Mouse (Mus musculus): ENCODE data around the gene Aldh18a1. TPM values are rescaled to one million over a fixed set of nuclear protein-coding genes. Genes with fewer than 3 reads are reported as not detected.

Gene Aldh18a1
- polyA plus RNA-seq, 1 experiment: 39.1 TPM

GRCm38 (mm10) chr19:40548796-40549515 is 39.3 kb downstream of the Aldh18a1 start:
- Histone ChIP-seq H3K27ac (ENCODE audit: insufficient read depth, low read length) (no peak overlapping the region), H3K36me3 (ENCODE audit: control insufficient read depth, insufficient read depth, low read length, poor library complexity, severe bottlenecking) (peaks cover 4% of the 10 kb centered on the region; the same call in 1 of the 2 replicates)

GRCm38 (mm10) chr19:40548386-40548785 is 39.9 kb downstream of the Aldh18a1 start:
- Histone ChIP-seq H3K36me3 (ENCODE audit: control insufficient read depth, insufficient read depth, low read length, poor library complexity, severe bottlenecking) (peaks cover 4% of the 10 kb centered on the region; the same call in 1 of the 2 replicates), H3K27ac (ENCODE audit: insufficient read depth, low read length) (no peak overlapping the region), H3K9me3 (replicated peaks; ENCODE audit: control insufficient read depth, insufficient read depth, low read length, poor library complexity, severe bottlenecking) (no peaks in the 10 kb centered on the region), H3K9ac (ENCODE audit: low read depth, poor library complexity, severe bottlenecking) (no peak overlapping the region), H3K4me1 (ENCODE audit: control insufficient read depth, insufficient read depth, low read length) (no peaks in the 10 kb centered on the region), H3K4me3 (ENCODE audit: low read depth, low read length) (no peak overlapping the region), H3K27me3 (ENCODE audit: control insufficient read depth, insufficient read depth, low read length, poor library complexity, severe bottlenecking) (no peaks in the 10 kb centered on the region)
- TF ChIP-seq CTCF (IDR thresholded peaks at IDR 0.05; ENCODE audit: low read depth, low read length) (no peak), POLR2A (IDR thresholded peaks at IDR 0.05; ENCODE audit: insufficient read depth, low read length) (no peak), EP300 (IDR thresholded peaks at IDR 0.05; ENCODE audit: insufficient read depth, low read depth, low read length) (no peak)

More at GRCm38 (mm10) chr19:40548796-40549515, 39.3 kb downstream of the Aldh18a1 start:
- H3K4me1 ChIP-seq (ENCODE audit: control insufficient read depth, insufficient read depth, low read length): no peaks in the 10 kb centered on the region
- no peaks in the 10 kb centered on the region for H3K27me3 ChIP-seq (ENCODE audit: control insufficient read depth, insufficient read depth, low read length, poor library complexity, severe bottlenecking)
- no peak overlapping the region for H3K9ac ChIP-seq (ENCODE audit: low read depth, poor library complexity, severe bottlenecking)
- H3K9me3 ChIP-seq (replicated peaks; ENCODE audit: control insufficient read depth, insufficient read depth, low read length, poor library complexity, severe bottlenecking): no peaks in the 10 kb centered on the region
- no peak overlapping the region for H3K4me3 ChIP-seq (ENCODE audit: low read depth, low read length)
- TF ChIP-seq CTCF (IDR thresholded peaks at IDR 0.05; ENCODE audit: low read depth, low read length) (no peak), EP300 (IDR thresholded peaks at IDR 0.05; ENCODE audit: insufficient read depth, low read depth, low read length) (no peak), POLR2A (IDR thresholded peaks at IDR 0.05; ENCODE audit: insufficient read depth, low read length) (no peak)

GRCm38 (mm10) chr19:40544856-40545255 is 43.4 kb downstream of the Aldh18a1 start:
- no peak for TF ChIP-seq EP300 (IDR thresholded peaks at IDR 0.05; ENCODE audit: insufficient read depth, low read depth, low read length)
- TF ChIP-seq CTCF (IDR thresholded peaks at IDR 0.05; ENCODE audit: low read depth, low read length): peak; percentile 95
- Histone ChIP-seq H3K9me3 (replicated peaks; ENCODE audit: control insufficient read depth, insufficient read depth, low read length, poor library complexity, severe bottlenecking) (no peaks in the 10 kb centered on the region), H3K27me3 (ENCODE audit: control insufficient read depth, insufficient read depth, low read length, poor library complexity, severe bottlenecking) (no peaks in the 10 kb centered on the region), H3K27ac (ENCODE audit: insufficient read depth, low read length) (no peak overlapping the region), H3K9ac (ENCODE audit: low read depth, poor library complexity, severe bottlenecking) (no peak overlapping the region), H3K4me1 (ENCODE audit: control insufficient read depth, insufficient read depth, low read length) (no peaks in the 10 kb centered on the region), H3K4me3 (ENCODE audit: low read depth, low read length) (no peak overlapping the region), H3K36me3 (ENCODE audit: control insufficient read depth, insufficient read depth, low read length, poor library complexity, severe bottlenecking) (no peaks in the 10 kb centered on the region)

GRCm38 (mm10) chr19:40542776-40543175 is 45.5 kb downstream of the Aldh18a1 start:
- no peaks in the 10 kb centered on the region for H3K27me3 ChIP-seq (ENCODE audit: control insufficient read depth, insufficient read depth, low read length, poor library complexity, severe bottlenecking)
- H3K9me3 ChIP-seq (replicated peaks; ENCODE audit: control insufficient read depth, insufficient read depth, low read length, poor library complexity, severe bottlenecking): no peaks in the 10 kb centered on the region
- no peak overlapping the region for H3K9ac ChIP-seq (ENCODE audit: low read depth, poor library complexity, severe bottlenecking)
- no peak overlapping the region for H3K27ac ChIP-seq (ENCODE audit: insufficient read depth, low read length)
- TF ChIP-seq CTCF (IDR thresholded peaks at IDR 0.05; ENCODE audit: low read depth, low read length) (no peak), POLR2A (IDR thresholded peaks at IDR 0.05; ENCODE audit: insufficient read depth, low read length) (no peak), EP300 (IDR thresholded peaks at IDR 0.05; ENCODE audit: insufficient read depth, low read depth, low read length) (no peak)
- no peak overlapping the region for H3K4me3 ChIP-seq (ENCODE audit: low read depth, low read length)
- H3K36me3 ChIP-seq (ENCODE audit: control insufficient read depth, insufficient read depth, low read length, poor library complexity, severe bottlenecking): no peaks in the 10 kb centered on the region
- no peaks in the 10 kb centered on the region for H3K4me1 ChIP-seq (ENCODE audit: control insufficient read depth, insufficient read depth, low read length)

- Histone ChIP-seq H3K9me3 (replicated peaks; ENCODE audit: control insufficient read depth, insufficient read depth, low read length, poor library complexity, severe bottlenecking) (no peaks in the 10 kb centered on the region), H3K4me1 (ENCODE audit: control insufficient read depth, insufficient read depth, low read length) (no peaks in the 10 kb centered on the region), H3K36me3 (ENCODE audit: control insufficient read depth, insufficient read depth, low read length, poor library complexity, severe bottlenecking) (no peaks in the 10 kb centered on the region), H3K27ac (ENCODE audit: insufficient read depth, low read length) (no peak overlapping the region), H3K9ac (ENCODE audit: low read depth, poor library complexity, severe bottlenecking) (no peak overlapping the region), H3K4me3 (ENCODE audit: low read depth, low read length) (no peak overlapping the region), H3K27me3 (ENCODE audit: control insufficient read depth, insufficient read depth, low read length, poor library complexity, severe bottlenecking) (no peaks in the 10 kb centered on the region)
- TF ChIP-seq CTCF (IDR thresholded peaks at IDR 0.05; ENCODE audit: low read depth, low read length) (no peak), POLR2A (IDR thresholded peaks at IDR 0.05; ENCODE audit: insufficient read depth, low read length) (no peak), EP300 (IDR thresholded peaks at IDR 0.05; ENCODE audit: insufficient read depth, low read depth, low read length) (no peak)
Observed at GRCm38 (mm10) chr19:40536526-40536925, 51.7 kb downstream of the Aldh18a1 start.

- TF ChIP-seq POLR2A (IDR thresholded peaks at IDR 0.05; ENCODE audit: insufficient read depth, low read length) (no peak), EP300 (IDR thresholded peaks at IDR 0.05; ENCODE audit: insufficient read depth, low read depth, low read length) (no peak), CTCF (IDR thresholded peaks at IDR 0.05; ENCODE audit: low read depth, low read length) (no peak)
Observed at GRCm38 (mm10) chr19:40532525-40532924, 55.7 kb downstream of the Aldh18a1 start.

More at GRCm38 (mm10) chr19:40532525-40532924, 55.7 kb downstream of the Aldh18a1 start:
- no peaks in the 10 kb centered on the region for H3K4me1 ChIP-seq (ENCODE audit: control insufficient read depth, insufficient read depth, low read length)
- H3K27me3 ChIP-seq (ENCODE audit: control insufficient read depth, insufficient read depth, low read length, poor library complexity, severe bottlenecking): no peaks in the 10 kb centered on the region
- no peak overlapping the region for H3K9ac ChIP-seq (ENCODE audit: low read depth, poor library complexity, severe bottlenecking)
- H3K36me3 ChIP-seq (ENCODE audit: control insufficient read depth, insufficient read depth, low read length, poor library complexity, severe bottlenecking): no peaks in the 10 kb centered on the region
- no peaks in the 10 kb centered on the region for H3K9me3 ChIP-seq (replicated peaks; ENCODE audit: control insufficient read depth, insufficient read depth, low read length, poor library complexity, severe bottlenecking)
- H3K4me3 ChIP-seq (ENCODE audit: low read depth, low read length): no peak overlapping the region
- no peak overlapping the region for H3K27ac ChIP-seq (ENCODE audit: insufficient read depth, low read length)

All from ES-Bruce4 (cell line).